Mouse (Mus musculus): ENCODE measurements around the gene Gm45618. TPM values are rescaled to one million over a fixed set of nuclear protein-coding genes. Genes with fewer than 3 reads are reported as not detected.
A peak's percentile ranks its signal among the peaks of the same experiment; 100 is the strongest.

Gene Gm45618
- polyA plus RNA-seq, 2 experiments: not detected

DNA sequence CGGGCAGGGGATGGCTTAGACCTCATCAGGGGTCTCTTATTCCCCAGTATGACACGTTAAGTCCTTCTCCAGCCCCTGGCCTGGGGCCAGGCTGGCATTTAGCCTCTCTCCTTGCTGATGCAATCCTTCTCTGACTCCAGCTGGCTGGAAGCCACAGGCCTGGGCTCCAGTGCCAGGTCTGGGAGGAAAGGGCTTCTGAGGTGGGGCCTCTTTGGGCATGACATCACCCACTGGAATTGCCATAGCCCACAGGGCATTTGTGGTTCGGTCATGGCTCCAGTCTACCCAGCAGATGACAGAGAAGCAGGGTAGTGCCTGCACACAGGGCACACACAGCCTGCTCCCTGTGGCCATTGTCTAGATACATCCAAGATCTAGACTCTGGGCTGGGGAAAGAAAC, 35.7 kb downstream of the Gm45618 start:
- no peaks in the 10 kb centered on the region for H3K9me3 ChIP-seq (ENCODE audit: control insufficient read depth, low read length)
- DNase-seq (ENCODE audit: low read depth in 3 of 3, low spot score in 3 of 3) (no peak), ATAC-seq (ENCODE audit: insufficient read depth) (no peak)
- TF ChIP-seq EP300 (IDR thresholded peaks at IDR 0.05; ENCODE audit: low read depth) (no peak), CTCF (IDR thresholded peaks at IDR 0.05; ENCODE audit: low read depth) (no peak)
- H3K27me3 ChIP-seq (ENCODE audit: control insufficient read depth, insufficient read depth, low read length): peaks cover 47% of the 10 kb centered on the region
- H3K9ac ChIP-seq (replicated peaks): peak overlapping the region; percentile 5
- H3K4me1 ChIP-seq (replicated peaks; ENCODE audit: control insufficient read depth in 2 of 2, insufficient read depth in 2 of 2, low read length in 1 of 2): peaks cover 49 to 52% of the 10 kb centered on the region in 2 experiments
- no peak overlapping the region for H3K4me2 ChIP-seq (ENCODE audit: low read depth)
- peaks cover 34% of the 10 kb centered on the region for H3K36me3 ChIP-seq (replicated peaks; ENCODE audit: control insufficient read depth, insufficient read depth, low read depth)
- WGBS (ENCODE audit: insufficient replicate concordance): 60% methylated on average over 3 of the region's 3 CpGs
- no peak overlapping the region for H3K4me3 ChIP-seq (ENCODE audit: insufficient read depth in 1 of 2, low read depth in 2 of 2, low read length in 2 of 2)
- H3K27ac ChIP-seq: peak overlapping the region; percentile 14

DNA sequence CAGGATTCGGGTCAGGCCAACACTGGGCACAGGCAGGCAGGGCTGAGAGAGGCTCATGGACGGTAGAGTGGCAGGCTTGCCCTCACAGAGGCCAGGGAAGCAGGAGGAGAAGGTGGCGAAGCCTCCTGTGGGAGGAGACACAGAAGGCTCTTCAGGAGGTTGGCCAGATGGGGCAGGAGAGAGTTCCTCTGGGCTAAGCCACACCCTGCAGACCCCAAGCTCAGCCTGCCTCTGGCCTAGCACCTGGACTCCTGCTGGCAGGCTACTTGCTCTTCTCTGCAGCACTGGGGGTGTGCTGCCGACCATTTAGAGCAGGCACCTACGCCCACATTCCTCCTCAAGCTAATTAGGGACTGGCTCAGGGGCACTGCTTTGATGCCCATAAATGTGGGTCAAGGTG, 36.1 kb downstream of the Gm45618 start:
- TF ChIP-seq EP300 (IDR thresholded peaks at IDR 0.05; ENCODE audit: low read depth): no peak
- TF ChIP-seq CTCF (IDR thresholded peaks at IDR 0.05; ENCODE audit: low read depth): 0 out of 2 replicates have a peak, but pooled peaks have one; percentile 31
- WGBS (ENCODE audit: insufficient replicate concordance): 31% methylated on average over 5 of the region's 5 CpGs
- no peak overlapping the region for H3K4me3 ChIP-seq (ENCODE audit: insufficient read depth in 1 of 2, low read depth in 2 of 2, low read length in 2 of 2)
- no peaks in the 10 kb centered on the region for H3K9me3 ChIP-seq (ENCODE audit: control insufficient read depth, low read length)
- peaks cover 51% of the 10 kb centered on the region for H3K27me3 ChIP-seq (ENCODE audit: control insufficient read depth, insufficient read depth, low read length)
- DNase-seq (ENCODE audit: low read depth in 3 of 3, low spot score in 3 of 3) (no peak), ATAC-seq (ENCODE audit: insufficient read depth) (no peak)
- peaks cover 34% of the 10 kb centered on the region for H3K36me3 ChIP-seq (replicated peaks; ENCODE audit: control insufficient read depth, insufficient read depth, low read depth)
- no peak overlapping the region for H3K4me2 ChIP-seq (ENCODE audit: low read depth)
- H3K27ac ChIP-seq: no peak overlapping the region
- H3K4me1 ChIP-seq (replicated peaks; ENCODE audit: control insufficient read depth in 2 of 2, insufficient read depth in 2 of 2, low read length in 1 of 2): peaks cover 45 to 48% of the 10 kb centered on the region in 2 experiments
- H3K9ac ChIP-seq (replicated peaks): 0 out of 2 replicates have a peak overlapping the region, but pooled peaks have one; percentile 11

GRCm38 (mm10) chr7:142083588-142084317, 36.8 kb downstream of the Gm45618 start:
- WGBS (ENCODE audit: insufficient replicate concordance): 38% methylated on average over 12 of the region's 12 CpGs

GRCm38 (mm10) chr7:142082607-142083006, 37.9 kb downstream of the Gm45618 start:
- Histone ChIP-seq H3K27me3 (ENCODE audit: control insufficient read depth, insufficient read depth, low read length) (peaks cover 56% of the 10 kb centered on the region), H3K4me2 (ENCODE audit: low read depth) (no peak overlapping the region), H3K36me3 (replicated peaks; ENCODE audit: control insufficient read depth, insufficient read depth, low read depth) (peaks cover 27% of the 10 kb centered on the region), H3K4me1 (replicated peaks; ENCODE audit: control insufficient read depth in 2 of 2, insufficient read depth in 2 of 2, low read length in 1 of 2) (peaks cover 27 to 30% of the 10 kb centered on the region in 2 experiments), H3K9ac (replicated peaks) (no peak overlapping the region), H3K4me3 (ENCODE audit: insufficient read depth in 1 of 2, low read depth in 2 of 2, low read length in 2 of 2) (no peak overlapping the region), H3K27ac (no peak overlapping the region), H3K9me3 (ENCODE audit: control insufficient read depth, low read length) (no peaks in the 10 kb centered on the region)
- ATAC-seq (ENCODE audit: insufficient read depth) (no peak), DNase-seq (ENCODE audit: low read depth in 3 of 3, low spot score in 3 of 3) (no peak)
- TF ChIP-seq CTCF (IDR thresholded peaks at IDR 0.05; ENCODE audit: low read depth) (no peak), EP300 (IDR thresholded peaks at IDR 0.05; ENCODE audit: low read depth) (no peak)
- WGBS (ENCODE audit: insufficient replicate concordance): 26% methylated on average over 16 of the region's 16 CpGs

More at GRCm38 (mm10) chr7:142083588-142084317, 36.8 kb downstream of the Gm45618 start:
- peaks cover 34% of the 10 kb centered on the region for H3K36me3 ChIP-seq (replicated peaks; ENCODE audit: control insufficient read depth, insufficient read depth, low read depth)
- no peak overlapping the region for H3K27ac ChIP-seq
- TF ChIP-seq CTCF (IDR thresholded peaks at IDR 0.05; ENCODE audit: low read depth) (no peak), EP300 (IDR thresholded peaks at IDR 0.05; ENCODE audit: low read depth) (no peak)
- no peak for DNase-seq (ENCODE audit: low read depth in 3 of 3, low spot score in 3 of 3)
- no peaks in the 10 kb centered on the region for H3K9me3 ChIP-seq (ENCODE audit: control insufficient read depth, low read length)
- H3K4me1 ChIP-seq (replicated peaks; ENCODE audit: control insufficient read depth in 2 of 2, insufficient read depth in 2 of 2, low read length in 1 of 2): peaks cover 38 to 41% of the 10 kb centered on the region in 2 experiments
- no peak overlapping the region for H3K4me3 ChIP-seq (ENCODE audit: insufficient read depth in 1 of 2, low read depth in 2 of 2, low read length in 2 of 2)
- ATAC-seq (ENCODE audit: insufficient read depth): no peak
- H3K4me2 ChIP-seq (ENCODE audit: low read depth): no peak overlapping the region
- no peak overlapping the region for H3K9ac ChIP-seq (replicated peaks)
- peaks cover 56% of the 10 kb centered on the region for H3K27me3 ChIP-seq (ENCODE audit: control insufficient read depth, insufficient read depth, low read length)

GRCm38 (mm10) chr7:142082179-142082578, 38.4 kb downstream of the Gm45618 start:
- DNase-seq (ENCODE audit: low read depth in 3 of 3, low spot score in 3 of 3): no peak
- 9% methylated on average over 38 of the region's 38 CpGs for WGBS (ENCODE audit: insufficient replicate concordance)
- ATAC-seq (ENCODE audit: insufficient read depth): no peak
- no peak for TF ChIP-seq EP300 (IDR thresholded peaks at IDR 0.05; ENCODE audit: low read depth)
- no peak for TF ChIP-seq CTCF (IDR thresholded peaks at IDR 0.05; ENCODE audit: low read depth)
- Histone ChIP-seq H3K9me3 (ENCODE audit: control insufficient read depth, low read length) (no peaks in the 10 kb centered on the region), H3K36me3 (replicated peaks; ENCODE audit: control insufficient read depth, insufficient read depth, low read depth) (peaks cover 27% of the 10 kb centered on the region), H3K4me1 (replicated peaks; ENCODE audit: control insufficient read depth in 2 of 2, insufficient read depth in 2 of 2, low read length in 1 of 2) (peaks cover 22 to 26% of the 10 kb centered on the region in 2 experiments), H3K4me3 (ENCODE audit: insufficient read depth in 1 of 2, low read depth in 2 of 2, low read length in 2 of 2) (no peak overlapping the region), H3K9ac (replicated peaks) (no peak overlapping the region), H3K27me3 (ENCODE audit: control insufficient read depth, insufficient read depth, low read length) (peaks cover 56% of the 10 kb centered on the region), H3K4me2 (ENCODE audit: low read depth) (no peak overlapping the region), H3K27ac (no peak overlapping the region)

Measured in liver, embryonic 14.5 days (tissue).